Mouse (Mus musculus): ENCODE measurements at regions not wholly inside any gene's neighbourhood (a gene's known extent, or its start where the extent isn't known, plus 50 kb on each side); places are given as distances from the start of the nearest gene placed in this dataset.

DNA sequence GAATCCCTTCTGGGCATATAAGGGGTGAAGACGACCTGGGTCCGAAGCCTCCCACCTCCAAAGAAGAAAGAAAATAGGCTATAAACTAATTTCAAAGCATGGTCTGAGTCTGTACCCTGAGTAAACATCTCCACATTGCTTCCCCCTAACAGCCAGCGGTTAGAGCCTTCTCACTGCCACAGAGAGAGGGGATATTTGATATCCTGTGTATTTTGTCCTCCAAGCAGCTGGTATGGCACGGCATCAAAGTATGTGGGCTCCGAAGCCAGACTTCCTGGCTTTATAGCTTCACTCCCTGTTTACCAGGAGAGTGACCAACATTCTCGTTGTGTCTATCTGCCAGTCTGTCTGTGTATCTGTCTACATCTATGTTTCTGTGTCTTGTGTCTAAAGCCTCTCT is 191.7 kb upstream of the Plxna2 start:
- TF ChIP-seq POLR2A (IDR thresholded peaks at IDR 0.05; ENCODE audit: borderline replicate concordance, insufficient read depth, low read length) (no peak), CTCF (IDR thresholded peaks at IDR 0.05; ENCODE audit: borderline replicate concordance, insufficient read depth, low read depth, low read length) (no peak)
